Mouse (Mus musculus) CH12.LX (cell line): ENCODE results near the gene Pknox1. TPM values are rescaled to one million over a fixed set of nuclear protein-coding genes. Genes with fewer than 3 reads are reported as not detected.

Source experiments
- DNase-seq: peaks from one replicate; pipeline ENCODE4 v3.0.0-alpha.2; 2013; ENCODE audit errors: extremely low read depth
- H3K27ac ChIP-seq: 2 replicates; pipeline ENCODE4 v1.5.1; 2012; ENCODE audit warnings: low read depth, mild to moderate bottlenecking, control low read depth, moderate library complexity; ENCODE audit not compliant: insufficient read depth
- H3K27me3 ChIP-seq: replicated peaks from 2 replicates; pipeline ENCODE3; 2012; ENCODE audit warnings: inconsistent platforms
- H3K36me3 ChIP-seq, 2 experiments: replicated peaks in 1 of 2; 2 replicates each; pipeline versions ENCODE3 to v1.6.1; 2012; ENCODE audit warnings: inconsistent platforms in 1 of 2, low read length in 1 of 2, mild to moderate bottlenecking in 1 of 2, mixed read lengths in 1 of 2, moderate library complexity in 1 of 2; ENCODE audit not compliant: control insufficient read depth in 1 of 2, insufficient read depth in 1 of 2
- H3K4me1 ChIP-seq, 2 experiments: 2 replicates each; pipeline ENCODE4 v1.6.1; 2012; ENCODE audit warnings: inconsistent platforms in 1 of 2, moderate library complexity in 1 of 2; ENCODE audit not compliant: insufficient read depth in 2 of 2, control insufficient read depth in 1 of 2
- H3K4me2 ChIP-seq: 2 replicates; pipeline ENCODE4 v1.6.1; 2012; ENCODE audit warnings: low read depth, mild to moderate bottlenecking, control low read depth; ENCODE audit not compliant: poor library complexity, insufficient read depth, severe bottlenecking
- H3K4me3 ChIP-seq, 3 experiments: fragments of 150-350 bp in 1 of 3; sonication (generic) in 1 of 3; replicated peaks in 1 of 3; 2 replicates each; pipeline versions ENCODE3 to v1.5.1; 2011 to 2012; ENCODE audit warnings: low read depth in 2 of 3, low read length in 2 of 3, mild to moderate bottlenecking in 2 of 3, moderate library complexity in 2 of 3, control low read depth in 1 of 3, improper control_type of control experiment in 1 of 3, inconsistent platforms in 1 of 3, mixed read lengths in 1 of 3; ENCODE audit not compliant: poor library complexity in 1 of 3
- H3K79me2 ChIP-seq: replicated peaks from 2 replicates; pipeline ENCODE4 v1.6.1; 2012; ENCODE audit warnings: mild to moderate bottlenecking, moderate library complexity; ENCODE audit not compliant: control insufficient read depth, poor library complexity, insufficient read depth, severe bottlenecking; ENCODE audit errors: extremely low read depth
- H3K9ac ChIP-seq: 2 replicates; pipeline ENCODE4 v1.6.1; 2012; ENCODE audit warnings: low read depth, mild to moderate bottlenecking, control low read depth, moderate library complexity; ENCODE audit not compliant: insufficient read depth
- H3K9me3 ChIP-seq: replicated peaks from 2 replicates; pipeline ENCODE3; 2012; ENCODE audit warnings: low read length, inconsistent platforms, mixed read lengths
- BHLHE40 ChIP-seq: IDR thresholded peaks from 2 replicates; pipeline ENCODE4 v1.6.1; 2011; ENCODE audit warnings: mild to moderate bottlenecking, low read depth, low read length, improper control_type of control experiment
- CHD2 ChIP-seq: IDR thresholded peaks from 2 replicates; pipeline ENCODE4 v1.6.1; 2011; ENCODE audit warnings: low read length, improper control_type of control experiment
- CTCF ChIP-seq, 2 experiments: IDR thresholded peaks in 1 of 2; conservative IDR thresholded peaks in 1 of 2; 2 replicates each; pipeline ENCODE4 v1.5.1; 2011 to 2012; ENCODE audit warnings: low read depth in 2 of 2, low read length in 2 of 2, improper control_type of control experiment in 1 of 2, inconsistent platforms in 1 of 2, mild to moderate bottlenecking in 1 of 2, moderate library complexity in 1 of 2
- EP300 ChIP-seq: IDR thresholded peaks from 2 replicates; pipeline ENCODE4 v1.6.1; 2011; ENCODE audit warnings: low read length, improper control_type of control experiment
- ETS1 ChIP-seq: conservative IDR thresholded peaks from 2 replicates; pipeline ENCODE4 v1.6.1; 2012; ENCODE audit warnings: low read depth, mild to moderate bottlenecking, inconsistent platforms, low read length, improper control_type of control experiment, moderate library complexity
- GABPA ChIP-seq: IDR thresholded peaks from 2 replicates; pipeline ENCODE4 v1.6.1; 2012; ENCODE audit warnings: low read depth, low read length, improper control_type of control experiment, inconsistent platforms; ENCODE audit not compliant: insufficient replicate concordance
- HCFC1 ChIP-seq: IDR thresholded peaks from 2 replicates; pipeline ENCODE4 v1.6.1; 2012; ENCODE audit warnings: low read depth, mild to moderate bottlenecking, inconsistent platforms, low read length, improper control_type of control experiment
- IRF4 ChIP-seq: IDR thresholded peaks from 2 replicates; pipeline ENCODE4 v1.6.1; 2014; ENCODE audit warnings: low read depth, mild to moderate bottlenecking, inconsistent platforms, low read length, improper control_type of control experiment
- JUN ChIP-seq: IDR thresholded peaks from 2 replicates; pipeline ENCODE4 v1.6.1; 2011; ENCODE audit warnings: low read depth, mild to moderate bottlenecking, low read length, improper control_type of control experiment, moderate library complexity; ENCODE audit not compliant: insufficient read depth
- JUND ChIP-seq: conservative IDR thresholded peaks from 2 replicates; pipeline ENCODE4 v1.6.1; 2011; ENCODE audit warnings: low read depth, low read length, improper control_type of control experiment
- MAZ ChIP-seq: IDR thresholded peaks from 2 replicates; pipeline ENCODE4 v1.6.1; 2012; ENCODE audit warnings: low read depth, mild to moderate bottlenecking, inconsistent platforms, low read length, improper control_type of control experiment, moderate library complexity
- PAX5 ChIP-seq: IDR thresholded peaks from 2 replicates; pipeline ENCODE4 v1.6.1; 2012; ENCODE audit warnings: low read length, inconsistent platforms, mixed read lengths
- POLR2A ChIP-seq: IDR thresholded peaks from 2 replicates; pipeline ENCODE4 v1.6.1; 2011; ENCODE audit warnings: low read depth, mild to moderate bottlenecking, improper control_type of control experiment, low read length
- POLR2AphosphoS2 ChIP-seq: IDR thresholded peaks from 2 replicates; pipeline ENCODE4 v1.6.1; 2011; ENCODE audit warnings: low read depth, low read length, improper control_type of control experiment
- TCF12 ChIP-seq: IDR thresholded peaks from 2 replicates; pipeline ENCODE4 v1.6.1; 2014; ENCODE audit warnings: low read depth, mild to moderate bottlenecking, inconsistent platforms, low read length, improper control_type of control experiment
- UBTF ChIP-seq: IDR thresholded peaks from 2 replicates; pipeline ENCODE4 v1.6.1; 2012; ENCODE audit warnings: low read depth, mild to moderate bottlenecking, inconsistent platforms, low read length, improper control_type of control experiment, moderate library complexity
- USF1 ChIP-seq: IDR thresholded peaks from 2 replicates; pipeline ENCODE4 v1.6.1; 2014; ENCODE audit warnings: low read depth, mild to moderate bottlenecking, inconsistent platforms, low read length, improper control_type of control experiment
- ZC3H11A ChIP-seq: IDR thresholded peaks from 2 replicates; pipeline ENCODE4 v1.6.1; 2012; ENCODE audit warnings: low read depth, mild to moderate bottlenecking, inconsistent platforms, low read length, improper control_type of control experiment
- ZKSCAN1 ChIP-seq: IDR thresholded peaks from 2 replicates; pipeline ENCODE4 v1.6.1; 2012; ENCODE audit warnings: low read depth, inconsistent platforms, low read length, improper control_type of control experiment, borderline replicate concordance
- ZNF384 ChIP-seq: IDR thresholded peaks from 2 replicates; pipeline ENCODE4 v1.6.1; 2012; ENCODE audit warnings: low read depth, low read length, improper control_type of control experiment, inconsistent platforms
- dilution Hi-C: fragments of 300-500 bp; cut with MboI; formaldehyde crosslinking; loops from 2 replicates; pipeline ENCODE4 v1.14.3; 2020; ENCODE audit warnings: low sequenced_read_pairs; ENCODE audit not compliant: extremely low pct_unique_long_range_greater_than_20kb, extremely low pct_ligation_motif_present
- in situ Hi-C: fragments of 300-500 bp; cut with MboI; formaldehyde crosslinking; loops from 3 replicates; pipeline ENCODE4 v1.14.3; 2019; ENCODE audit warnings: low sequenced_read_pairs, low pct_ligation_motif_present, low pct_unique_long_range_greater_than_20kb, mixed read lengths
- polyA plus RNA-seq: library from polyadenylated mRNA; unstranded; fragments of >175 nt; gene quantifications from 2 replicates; pipeline ENCODE4 v1.2.1, GENCODE M21; 2012; ENCODE audit warnings: low read depth; ENCODE audit not compliant: insufficient read length
- total RNA-seq, 2 experiments: library from RNA; depleted of rRNA; stranded (reverse); fragments of 300-350 nt in 1 of 2; fragments of >200 nt in 1 of 2; gene quantifications; 2 replicates each; pipeline ENCODE4 v1.2.3; 2012 to 2014

Pknox1 gene
- total and polyA plus RNA-seq, 3 experiments = 15.1 to 22.3 (median 20.5) TPM

GRCm38 (mm10) chr17:31594590-31594989 lies 30.1 kb downstream of the Pknox1 start:
- in situ Hi-C loops (no loop called here), dilution Hi-C loops (no loop called here)
- H3K4me2 ChIP-seq = no peak overlapping the region

GRCm38 (mm10) chr17:31595077-31595476 lies 30.5 kb downstream of the Pknox1 start:
- Histone ChIP-seq H3K9ac (no peak overlapping the region), H3K9me3 (no peaks in the 10 kb centered on the region), H3K79me2 (no peaks in the 10 kb centered on the region), H3K27me3 (no peaks in the 10 kb centered on the region), H3K36me3 (peaks cover 42 to 88% of the 10 kb centered on the region in 2 experiments), H3K4me1 (peaks cover 0 to 9% of the 10 kb centered on the region in 2 experiments; a peak in 2 of 4 replicates), H3K27ac (no peak overlapping the region), H3K4me3 (no peak overlapping the region), H3K4me2 (no peak overlapping the region)
- DNase-seq = no peak
- in situ Hi-C loops (no loop called here), dilution Hi-C loops (no loop called here)
- no peak for TF ChIP-seq JUND
- TF ChIP-seq ZKSCAN1 = no peak
- no peak for TF ChIP-seq PAX5
- TF ChIP-seq GABPA = no peak
- no peak for TF ChIP-seq UBTF
- no peak for TF ChIP-seq JUN
- TF ChIP-seq MAZ = no peak
- no peak for TF ChIP-seq CHD2
- TF ChIP-seq POLR2A = no peak
- TF ChIP-seq HCFC1 = no peak
- no peak for TF ChIP-seq TCF12

More at GRCm38 (mm10) chr17:31594590-31594989, 30.1 kb downstream of the Pknox1 start:
- peaks cover 37 to 84% of the 10 kb centered on the region in 2 experiments for H3K36me3 ChIP-seq
- H3K27ac ChIP-seq = no peak overlapping the region
- H3K4me3 ChIP-seq = no peak overlapping the region
- H3K9me3 ChIP-seq = no peaks in the 10 kb centered on the region
- H3K9ac ChIP-seq = no peak overlapping the region
- H3K27me3 ChIP-seq = no peaks in the 10 kb centered on the region
- DNase-seq = peak; percentile 23
- H3K4me1 ChIP-seq = peaks cover 0 to 9% of the 10 kb centered on the region in 2 experiments; a peak in 2 of 4 replicates
- no peaks in the 10 kb centered on the region for H3K79me2 ChIP-seq
- no peak for TF ChIP-seq EP300

GRCm38 (mm10) chr17:31597957-31598356 lies 33.4 kb downstream of the Pknox1 start:
- H3K4me2 ChIP-seq = no peak overlapping the region
- H3K36me3 ChIP-seq = peaks cover 42 to 88% of the 10 kb centered on the region in 2 experiments
- TF ChIP-seq ZNF384 (no peak), CTCF (conservative IDR thresholded peaks at IDR 0.05 in 1 of 2, IDR thresholded peaks at IDR 0.05 in 1 of 2; ENCODE audit: low read depth in 2 of 2, low read length in 2 of 2) (no peak), JUND (no peak), IRF4 (no peak), POLR2AphosphoS2 (no peak), JUN (no peak), USF1 (no peak), ZC3H11A (no peak), GABPA (no peak), BHLHE40 (no peak), UBTF (no peak), ETS1 (no peak), POLR2A (no peak)
- H3K27ac ChIP-seq = no peak overlapping the region
- peaks cover 0 to 9% of the 10 kb centered on the region in 2 experiments; a peak in 2 of 4 replicates for H3K4me1 ChIP-seq
- dilution Hi-C loops (no loop called here), in situ Hi-C loops (no loop called here)
- no peaks in the 10 kb centered on the region for H3K79me2 ChIP-seq
- no peak for DNase-seq
- no peaks in the 10 kb centered on the region for H3K9me3 ChIP-seq
- no peak overlapping the region for H3K9ac ChIP-seq
- H3K27me3 ChIP-seq = no peaks in the 10 kb centered on the region
- H3K4me3 ChIP-seq = no peak overlapping the region
